Mouse (Mus musculus) forebrain, embryonic 15.5 days (tissue): ENCODE measurements around the gene Pkib. TPM values are rescaled to one million over a fixed set of nuclear protein-coding genes. Genes with fewer than 3 reads are reported as not detected.

ENCODE experiments used
- ATAC-seq: fragments of 200-750 bp; cut with Nextera tagmentation; replicated peaks from 2 replicates; pipeline ENCODE4 v1.8.0; 2017; ENCODE audit warnings: mild to moderate bottlenecking, moderate TSS enrichment, moderate library complexity
- H3K27ac ChIP-seq: fragments of 300-500 bp; sonication (generic); replicated peaks from 2 replicates; pipeline ENCODE4 v1.5.1; 2015; ENCODE audit warnings: mild to moderate bottlenecking, inconsistent platforms
- H3K27me3 ChIP-seq: fragments of 300-500 bp; sonication (generic); 2 replicates; pipeline ENCODE4 v1.6.1; 2015; ENCODE audit warnings: inconsistent platforms
- H3K36me3 ChIP-seq: fragments of 300-500 bp; sonication (generic); 2 replicates; pipeline ENCODE4 v1.6.1; 2015; ENCODE audit warnings: mild to moderate bottlenecking, inconsistent platforms
- H3K4me1 ChIP-seq: fragments of 300-500 bp; sonication (generic); 2 replicates; pipeline ENCODE4 v1.6.1; 2015; ENCODE audit warnings: inconsistent platforms
- H3K4me2 ChIP-seq: fragments of 300-500 bp; sonication (generic); replicated peaks from 2 replicates; pipeline ENCODE4 v1.6.1; 2015; ENCODE audit warnings: mild to moderate bottlenecking, inconsistent platforms
- H3K4me3 ChIP-seq: fragments of 300-500 bp; sonication (generic); 2 replicates; pipeline ENCODE4 v1.5.1; 2015; ENCODE audit warnings: mild to moderate bottlenecking, inconsistent platforms
- H3K9ac ChIP-seq: fragments of 300-500 bp; sonication (generic); replicated peaks from 2 replicates; pipeline ENCODE4 v1.6.1; 2015; ENCODE audit warnings: mild to moderate bottlenecking, inconsistent platforms
- H3K9me3 ChIP-seq: fragments of 300-500 bp; sonication (generic); 2 replicates; pipeline ENCODE4 v1.6.1; 2016; ENCODE audit warnings: inconsistent platforms
- WGBS: fragments of 180-500 bp; shearing (Covaris S2); methylation state at CpG from one replicate; pipeline ENCODE4 v1.1.7; 2015; ENCODE audit warnings: mixed read lengths; 5-methylcytosine and 5-hydroxymethylcytosine counted together
- polyA plus RNA-seq: library from polyadenylated mRNA; unstranded; fragments of >200 nt; fragmentation: Nextera tagmentation; extraction: Ambion mirVana; gene quantifications from 2 replicates; pipeline ENCODE4 v1.2.1, GENCODE M21; 2015

The Pkib gene
- polyA plus RNA-seq, 1 experiment from 2014 or later: 3.0 TPM

DNA sequence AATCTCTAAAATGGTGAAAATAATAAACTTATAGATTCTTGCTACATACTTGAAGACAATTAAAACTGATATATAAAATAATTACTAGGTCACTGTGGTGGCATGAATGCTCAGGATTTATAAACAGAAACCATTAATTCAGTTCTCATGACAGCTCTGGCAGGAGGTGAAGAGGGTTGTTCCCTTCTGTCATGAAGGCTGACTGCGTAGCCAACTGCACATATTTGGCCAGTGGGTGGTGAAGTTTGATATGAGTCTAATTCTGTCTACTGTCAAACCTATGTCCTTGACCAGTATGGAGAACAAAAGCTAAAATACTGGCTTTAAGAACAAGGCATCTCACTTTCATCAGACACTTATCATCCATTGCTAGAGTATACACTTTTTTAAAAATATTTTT lies 21.5 kb downstream of the Pkib start:
- H3K27me3 ChIP-seq: no peaks in the 10 kb centered on the region

DNA sequence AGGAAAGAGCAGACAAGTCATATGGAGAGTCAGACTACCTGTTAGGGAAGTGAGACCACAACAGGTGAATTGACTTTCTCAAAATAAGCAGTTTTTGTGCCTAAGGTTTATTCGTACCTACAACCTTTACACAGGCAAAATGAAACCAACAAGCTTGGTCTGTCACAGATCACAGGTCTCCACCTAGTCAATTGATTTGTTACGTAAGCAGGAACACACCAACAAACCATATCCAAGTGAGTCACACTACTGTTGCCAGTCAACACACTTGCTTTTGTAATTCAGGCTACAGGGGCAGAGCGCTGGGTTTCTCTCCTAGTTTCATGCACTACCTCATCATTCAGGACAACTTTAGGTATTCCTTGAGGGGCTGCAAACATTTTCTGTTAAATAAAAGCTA lies 28.7 kb downstream of the Pkib start:
- no peaks in the 10 kb centered on the region for H3K36me3 ChIP-seq
- H3K9me3 ChIP-seq: no peaks in the 10 kb centered on the region
- H3K4me1 ChIP-seq: no peaks in the 10 kb centered on the region
- H3K27ac ChIP-seq: no peak overlapping the region
- H3K4me3 ChIP-seq: no peak overlapping the region
- H3K4me2 ChIP-seq: no peak overlapping the region
- no peaks in the 10 kb centered on the region for H3K27me3 ChIP-seq
- H3K9ac ChIP-seq: no peak overlapping the region
- no peak for ATAC-seq
- WGBS: 95% methylated on average over 3 of the region's 3 CpGs

More for the DNA sequence above, 21.5 kb downstream of the Pkib start:
- Histone ChIP-seq H3K4me2 (no peak overlapping the region), H3K9ac (no peak overlapping the region), H3K4me3 (no peak overlapping the region), H3K36me3 (no peaks in the 10 kb centered on the region), H3K9me3 (no peaks in the 10 kb centered on the region), H3K27ac (no peak overlapping the region), H3K4me1 (no peaks in the 10 kb centered on the region)
- ATAC-seq: no peak
- WGBS: 89% methylated on average over 1 of the region's 1 CpGs

DNA sequence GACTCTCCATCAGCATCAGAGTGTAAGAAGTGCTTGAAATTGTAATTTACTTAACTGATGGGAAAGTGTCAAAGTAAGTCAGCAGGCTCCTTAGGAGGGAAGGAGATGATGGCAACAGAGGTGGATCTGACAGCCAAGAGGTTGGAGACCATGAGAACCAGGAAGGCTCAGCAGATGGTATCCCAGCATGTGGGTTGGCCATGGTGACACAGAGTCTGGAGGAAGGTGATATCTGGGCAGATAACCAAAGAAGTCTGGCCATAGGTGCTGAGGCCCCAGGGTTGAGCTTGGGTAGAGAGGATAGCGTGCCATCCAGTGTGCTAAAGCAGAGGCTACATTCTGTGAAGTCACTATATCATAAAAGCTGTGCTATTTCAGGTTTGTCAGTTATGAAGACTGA lies 32.0 kb downstream of the Pkib start:
- H3K9me3 ChIP-seq: no peaks in the 10 kb centered on the region
- no peaks in the 10 kb centered on the region for H3K36me3 ChIP-seq
- no peaks in the 10 kb centered on the region for H3K27me3 ChIP-seq
- H3K4me3 ChIP-seq: no peak overlapping the region
- no peak overlapping the region for H3K4me2 ChIP-seq
- no peak overlapping the region for H3K9ac ChIP-seq
- ATAC-seq: no peak
- H3K27ac ChIP-seq: no peak overlapping the region
- no peaks in the 10 kb centered on the region for H3K4me1 ChIP-seq
- 89% methylated on average over 1 of the region's 1 CpGs for WGBS

DNA sequence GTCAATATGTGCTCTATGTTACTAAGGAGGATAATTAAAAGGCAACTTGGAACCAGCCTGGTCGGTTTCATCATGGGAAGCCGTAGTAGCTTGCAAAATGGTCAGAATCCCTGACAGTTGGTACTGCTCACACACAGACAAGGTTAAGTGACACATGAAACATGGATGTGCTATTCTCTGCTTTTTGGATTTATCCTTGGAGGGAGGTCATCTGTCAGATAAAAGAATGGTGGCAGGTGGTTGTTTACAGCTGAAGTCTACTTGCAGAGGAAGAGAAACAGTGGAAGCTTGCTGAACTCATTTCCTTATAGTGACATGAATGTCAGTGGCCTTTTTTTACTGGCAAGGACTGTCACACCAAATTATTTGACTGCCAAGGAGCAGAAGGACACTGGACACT lies 32.5 kb downstream of the Pkib start:
- no peak overlapping the region for H3K9ac ChIP-seq
- no peaks in the 10 kb centered on the region for H3K9me3 ChIP-seq
- H3K27ac ChIP-seq: no peak overlapping the region
- WGBS: 90% methylated on average over 2 of the region's 2 CpGs
- H3K27me3 ChIP-seq: no peaks in the 10 kb centered on the region
- H3K4me3 ChIP-seq: no peak overlapping the region
- H3K4me2 ChIP-seq: no peak overlapping the region
- no peaks in the 10 kb centered on the region for H3K4me1 ChIP-seq
- no peak for ATAC-seq
- no peaks in the 10 kb centered on the region for H3K36me3 ChIP-seq

DNA sequence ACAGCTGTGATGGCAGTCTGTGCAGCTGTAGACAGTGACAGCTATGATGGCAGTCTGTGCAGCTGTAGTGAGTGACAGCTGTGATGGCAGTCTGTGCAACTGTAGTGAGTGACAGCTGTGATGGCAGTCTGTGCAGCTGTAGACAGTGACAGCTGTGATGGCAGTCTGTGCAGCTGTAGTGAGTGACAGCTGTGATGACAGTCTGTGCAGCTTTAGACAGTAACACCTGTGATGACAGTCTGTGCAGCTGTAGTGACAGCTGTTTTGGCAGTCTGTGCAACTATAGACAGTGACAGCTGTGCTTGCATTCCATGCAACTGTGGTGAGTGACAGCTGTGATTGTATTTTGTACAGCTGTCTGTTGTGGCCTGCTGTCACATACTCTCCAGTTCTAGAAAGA lies 44.0 kb downstream of the Pkib start:
- ATAC-seq: no peak
- H3K27ac ChIP-seq: no peak overlapping the region
- H3K36me3 ChIP-seq: no peaks in the 10 kb centered on the region
- no peak overlapping the region for H3K4me2 ChIP-seq
- no peak overlapping the region for H3K4me3 ChIP-seq
- H3K9me3 ChIP-seq: no peaks in the 10 kb centered on the region
- H3K9ac ChIP-seq: no peak overlapping the region
- H3K27me3 ChIP-seq: no peaks in the 10 kb centered on the region
- no peaks in the 10 kb centered on the region for H3K4me1 ChIP-seq

DNA sequence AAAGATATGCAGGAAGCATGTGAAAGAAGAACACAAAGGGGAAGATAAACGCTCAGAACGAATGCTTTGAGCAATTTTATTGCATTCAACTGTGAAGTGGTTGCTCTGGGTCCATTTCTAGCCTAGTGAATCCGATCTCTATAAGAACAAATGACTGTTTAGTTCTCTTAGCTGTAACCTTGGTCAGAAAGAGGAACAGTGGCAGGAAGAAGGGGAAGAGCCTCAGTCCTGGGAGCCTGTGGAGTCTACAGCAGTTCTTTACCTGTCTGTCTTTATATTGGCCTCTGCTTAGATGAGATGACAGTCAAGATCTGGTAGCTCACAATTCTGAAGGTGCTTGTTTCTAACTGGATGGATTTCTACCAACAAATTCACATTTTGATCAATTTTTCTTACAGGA lies 56.2 kb downstream of the Pkib start:
- Histone ChIP-seq H3K9me3 (no peaks in the 10 kb centered on the region), H3K4me3 (no peak overlapping the region), H3K9ac (no peak overlapping the region), H3K27me3 (no peaks in the 10 kb centered on the region), H3K4me1 (no peaks in the 10 kb centered on the region), H3K27ac (no peak overlapping the region), H3K36me3 (no peaks in the 10 kb centered on the region), H3K4me2 (no peak overlapping the region)
- no peak for ATAC-seq
- 87% methylated on average over 3 of the region's 3 CpGs for WGBS

DNA sequence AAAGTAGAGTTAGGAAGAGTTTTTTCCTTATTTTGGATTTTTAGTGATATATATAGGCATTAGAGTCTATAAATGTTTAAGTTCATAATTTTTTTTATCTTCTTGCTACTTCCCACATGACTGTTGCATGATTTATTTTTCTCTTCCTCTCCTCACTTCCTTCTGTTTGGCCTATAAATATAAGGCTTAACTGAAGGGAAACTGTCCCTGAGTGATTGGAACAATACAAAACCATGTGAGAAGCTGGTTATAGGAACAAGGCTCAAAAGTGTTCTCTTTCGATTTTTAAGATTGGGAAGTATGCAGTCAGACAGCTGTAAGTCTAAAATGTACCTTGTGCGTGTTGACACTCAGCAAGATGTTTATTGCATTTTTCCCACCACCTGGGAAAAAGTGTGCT lies 58.4 kb downstream of the Pkib start:
- ATAC-seq: no peak
- no peak overlapping the region for H3K9ac ChIP-seq
- H3K27me3 ChIP-seq: no peaks in the 10 kb centered on the region
- WGBS: 84% methylated on average over 2 of the region's 2 CpGs
- H3K27ac ChIP-seq: no peak overlapping the region
- no peaks in the 10 kb centered on the region for H3K9me3 ChIP-seq
- H3K4me1 ChIP-seq: no peaks in the 10 kb centered on the region
- H3K4me2 ChIP-seq: no peak overlapping the region
- H3K4me3 ChIP-seq: no peak overlapping the region
- no peaks in the 10 kb centered on the region for H3K36me3 ChIP-seq

DNA sequence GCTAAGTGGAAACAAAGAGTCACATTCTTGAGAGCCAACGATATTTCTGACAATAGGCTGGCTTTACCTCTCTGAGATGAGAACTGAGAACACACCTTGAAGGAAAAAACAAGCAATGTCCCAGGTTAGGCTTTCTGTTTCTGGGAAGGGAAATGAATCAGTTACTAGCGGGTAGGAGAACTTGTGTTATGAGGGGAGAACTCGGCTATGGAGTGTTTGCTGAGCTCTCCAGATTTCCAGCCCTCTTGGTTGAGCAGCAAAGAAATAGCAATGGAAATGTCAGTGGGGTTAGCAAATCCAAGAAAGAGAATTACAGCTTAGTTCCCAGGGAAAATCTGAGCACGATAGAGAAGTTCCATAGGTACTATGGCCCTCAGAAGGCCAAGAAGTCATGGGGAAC lies 70.5 kb downstream of the Pkib start:
- no peak overlapping the region for H3K9ac ChIP-seq
- no peaks in the 10 kb centered on the region for H3K36me3 ChIP-seq
- H3K27me3 ChIP-seq: no peaks in the 10 kb centered on the region
- H3K4me1 ChIP-seq: no peaks in the 10 kb centered on the region
- 90% methylated on average over 4 of the region's 4 CpGs for WGBS
- no peaks in the 10 kb centered on the region for H3K9me3 ChIP-seq
- ATAC-seq: no peak
- no peak overlapping the region for H3K4me3 ChIP-seq
- H3K4me2 ChIP-seq: no peak overlapping the region
- no peak overlapping the region for H3K27ac ChIP-seq

DNA sequence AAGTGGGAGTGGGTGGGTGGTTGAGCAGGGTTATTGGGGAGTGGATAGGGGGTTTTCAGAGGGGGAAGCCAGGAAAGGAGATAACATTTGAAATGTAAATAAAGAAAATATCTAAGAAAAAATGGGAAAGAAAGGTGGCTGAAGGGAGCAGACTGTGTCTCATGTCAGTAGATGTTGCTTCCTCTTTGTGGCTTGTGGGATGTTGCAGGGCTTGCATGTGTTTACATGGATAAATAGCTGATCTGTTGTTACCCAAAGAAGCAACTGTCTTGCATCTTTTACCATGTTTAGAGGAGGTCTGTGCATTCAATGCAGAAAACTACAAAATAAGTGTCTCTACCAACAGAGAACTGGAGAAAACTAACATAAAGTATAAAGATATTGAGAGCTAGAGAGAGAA lies 89.3 kb downstream of the Pkib start:
- H3K9me3 ChIP-seq: no peaks in the 10 kb centered on the region
- no peak overlapping the region for H3K9ac ChIP-seq
- H3K36me3 ChIP-seq: no peaks in the 10 kb centered on the region
- no peak overlapping the region for H3K4me2 ChIP-seq
- H3K4me3 ChIP-seq: no peak overlapping the region
- no peak overlapping the region for H3K27ac ChIP-seq
- no peak for ATAC-seq
- no peaks in the 10 kb centered on the region for H3K4me1 ChIP-seq
- no peaks in the 10 kb centered on the region for H3K27me3 ChIP-seq

DNA sequence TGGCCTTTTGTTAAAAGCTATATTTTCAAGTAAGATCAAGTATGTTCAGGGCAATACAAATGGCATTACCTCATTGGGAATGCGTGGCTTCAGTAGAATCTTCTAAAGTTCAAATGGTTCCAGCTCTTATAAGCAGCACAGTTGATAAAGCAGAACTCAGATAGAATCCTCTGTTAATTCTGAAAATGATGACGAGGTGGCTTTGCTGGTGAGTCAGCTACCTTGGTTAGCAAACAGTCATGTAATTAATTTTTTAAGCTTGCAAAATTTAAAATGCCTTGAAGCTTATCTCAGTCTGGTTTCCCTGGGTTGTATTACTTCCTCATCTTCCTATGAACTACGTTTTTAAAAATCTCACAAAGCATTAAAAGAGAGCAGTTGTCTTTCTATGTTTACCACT lies 90.6 kb downstream of the Pkib start:
- ATAC-seq: no peak
- Histone ChIP-seq H3K9me3 (no peaks in the 10 kb centered on the region), H3K27ac (no peak overlapping the region)

DNA sequence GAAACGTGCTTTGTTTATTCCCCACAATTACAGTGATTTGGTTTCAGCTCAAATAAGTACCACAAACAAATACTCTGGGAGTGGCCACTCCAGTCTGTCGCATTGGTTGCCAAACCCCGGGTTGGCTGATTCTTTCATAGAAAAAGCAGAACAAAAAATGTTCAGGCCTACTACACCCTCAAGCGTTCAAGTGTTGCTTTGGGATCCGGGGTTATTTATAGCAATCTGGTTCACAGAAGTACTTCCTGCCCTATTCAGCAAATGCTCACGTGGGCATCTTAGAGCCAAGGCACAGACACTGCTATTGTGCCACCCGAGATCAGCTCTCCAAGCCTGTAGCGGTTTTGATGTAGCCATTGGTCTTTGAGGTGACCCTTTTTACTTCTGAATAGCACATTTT lies 95.9 kb downstream of the Pkib start:
- no peaks in the 10 kb centered on the region for H3K9me3 ChIP-seq
- H3K27ac ChIP-seq: no peak overlapping the region
- H3K27me3 ChIP-seq: no peaks in the 10 kb centered on the region
- 72% methylated on average over 8 of the region's 8 CpGs for whole genome bisulfite sequencing
- no peak overlapping the region for H3K9ac ChIP-seq
- ATAC-seq: no peak
- H3K4me3 ChIP-seq: no peak overlapping the region
- H3K4me1 ChIP-seq: no peaks in the 10 kb centered on the region
- H3K36me3 ChIP-seq: no peaks in the 10 kb centered on the region
- H3K4me2 ChIP-seq: no peak overlapping the region

More for the DNA sequence above, 90.6 kb downstream of the Pkib start:
- H3K36me3 ChIP-seq: no peaks in the 10 kb centered on the region
- no peak overlapping the region for H3K4me2 ChIP-seq
- H3K4me1 ChIP-seq: no peaks in the 10 kb centered on the region
- 83% methylated on average over 3 of the region's 3 CpGs for WGBS
- no peak overlapping the region for H3K9ac ChIP-seq
- no peak overlapping the region for H3K4me3 ChIP-seq
- H3K27me3 ChIP-seq: no peaks in the 10 kb centered on the region

DNA sequence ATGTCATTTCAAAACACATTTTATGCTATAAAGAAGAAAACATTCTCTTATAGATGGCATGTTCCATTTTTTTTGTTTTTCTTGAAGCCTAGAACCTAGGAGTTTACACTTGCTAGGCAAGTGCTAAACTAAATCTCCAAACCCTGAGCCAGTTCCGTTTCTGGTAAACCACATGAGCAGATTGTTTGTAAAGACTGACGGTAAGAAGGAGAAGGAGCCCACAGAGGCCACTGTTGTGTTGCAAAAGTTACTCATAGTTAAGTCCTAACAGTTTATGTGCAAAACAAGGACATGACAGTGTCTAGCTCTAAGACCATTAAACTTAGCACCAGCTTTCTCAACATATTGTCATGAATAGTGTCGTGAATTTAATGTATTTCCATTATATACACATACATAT lies 99.9 kb downstream of the Pkib start:
- H3K4me3 ChIP-seq: no peak overlapping the region
- no peaks in the 10 kb centered on the region for H3K27me3 ChIP-seq
- H3K36me3 ChIP-seq: no peaks in the 10 kb centered on the region
- WGBS: 88% methylated on average over 3 of the region's 3 CpGs
- no peak overlapping the region for H3K27ac ChIP-seq
- no peak overlapping the region for H3K4me2 ChIP-seq
- H3K9ac ChIP-seq: no peak overlapping the region
- H3K9me3 ChIP-seq: no peaks in the 10 kb centered on the region
- H3K4me1 ChIP-seq: no peaks in the 10 kb centered on the region
- no peak for ATAC-seq

DNA sequence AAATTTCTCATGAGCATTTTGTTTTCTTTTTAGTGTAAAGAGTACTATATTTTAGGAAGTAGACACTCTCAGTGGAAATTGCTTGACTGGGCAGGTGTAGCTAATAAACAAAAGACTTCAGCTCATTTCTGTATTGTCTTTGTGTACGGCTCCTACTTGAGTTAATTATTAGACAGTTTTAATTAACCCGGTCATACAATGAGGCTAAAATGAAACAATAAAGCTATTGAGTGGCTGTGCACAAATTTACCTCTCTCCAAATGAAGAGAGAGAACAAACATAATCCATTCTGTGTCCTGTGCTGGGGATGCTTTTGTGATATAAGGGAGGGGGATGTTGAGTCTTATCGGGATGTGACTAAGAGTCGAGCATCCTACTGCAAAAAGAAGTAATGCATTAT lies 109.0 kb downstream of the Pkib start:
- H3K4me2 ChIP-seq: no peak overlapping the region
- WGBS: 24% methylated on average over 4 of the region's 4 CpGs
- no peak overlapping the region for H3K27ac ChIP-seq
- no peaks in the 10 kb centered on the region for H3K27me3 ChIP-seq
- no peak for ATAC-seq
- no peaks in the 10 kb centered on the region for H3K9me3 ChIP-seq
- peaks cover 9% of the 10 kb centered on the region; the same call in 1 of the 2 replicates for H3K4me1 ChIP-seq
- H3K4me3 ChIP-seq: no peak overlapping the region
- no peaks in the 10 kb centered on the region for H3K36me3 ChIP-seq
- no peak overlapping the region for H3K9ac ChIP-seq
